Mouse (Mus musculus): ENCODE results near the gene Spocd1. TPM values are rescaled to one million over a fixed set of nuclear protein-coding genes. Genes with fewer than 3 reads are reported as not detected.

Spocd1 gene
- total and polyA plus RNA-seq, 3 experiments, result 0.04 to 0.07 TPM; not detected in 1

GRCm38 (mm10) chr4:130006533-130006932 lies 77.5 kb downstream of the Spocd1 start:
- in situ Hi-C loops (cut with MboI; ENCODE audit: low pct_ligation_motif_present, low pct_unique_long_range_greater_than_20kb, low sequenced_read_pairs), result no loop called here
- H3K4me3 ChIP-seq (replicated peaks in 1 of 3; ENCODE audit: low read depth in 2 of 3, low read length in 2 of 3, poor library complexity in 1 of 3), result no peak overlapping the region
- no peaks in the 10 kb centered on the region for H3K79me2 ChIP-seq (replicated peaks; ENCODE audit: control insufficient read depth, extremely low read depth, insufficient read depth, poor library complexity, severe bottlenecking)
- H3K4me1 ChIP-seq (ENCODE audit: control insufficient read depth in 1 of 2, insufficient read depth in 2 of 2), result no peaks in the 10 kb centered on the region
- dilution Hi-C loops (cut with MboI; ENCODE audit: extremely low pct_ligation_motif_present, extremely low pct_unique_long_range_greater_than_20kb, low sequenced_read_pairs), result no loop called here
- H3K27ac ChIP-seq (ENCODE audit: insufficient read depth, low read depth), result no peak overlapping the region
- H3K27me3 ChIP-seq (replicated peaks), result peaks cover 87% of the 10 kb centered on the region
- TF ChIP-seq MYC (IDR thresholded peaks at IDR 0.05; ENCODE audit: low read depth, low read length), result no peak
- no peak for TF ChIP-seq BHLHE40 (IDR thresholded peaks at IDR 0.05; ENCODE audit: low read depth, low read length)
- TF ChIP-seq CHD2 (IDR thresholded peaks at IDR 0.05; ENCODE audit: low read length), result no peak
- no peak for TF ChIP-seq IRF4 (IDR thresholded peaks at IDR 0.05; ENCODE audit: low read depth, low read length)
- no peak for TF ChIP-seq TBP (conservative IDR thresholded peaks at IDR 0.05; ENCODE audit: low read depth, low read length)
- no peak for TF ChIP-seq CTCF (conservative IDR thresholded peaks at IDR 0.05 in 1 of 2, IDR thresholded peaks at IDR 0.05 in 1 of 2; ENCODE audit: low read depth in 2 of 2, low read length in 2 of 2)
- TF ChIP-seq ZC3H11A (IDR thresholded peaks at IDR 0.05; ENCODE audit: low read depth, low read length), result no peak
- no peak for TF ChIP-seq MEF2A (IDR thresholded peaks at IDR 0.05; ENCODE audit: borderline replicate concordance, low read depth, low read length)
- TF ChIP-seq RAD21 (IDR thresholded peaks at IDR 0.05; ENCODE audit: low read depth, low read length), result no peak
- TF ChIP-seq NELFE (IDR thresholded peaks at IDR 0.05; ENCODE audit: low read depth, low read length), result no peak
- no peak for TF ChIP-seq POLR2AphosphoS2 (IDR thresholded peaks at IDR 0.05; ENCODE audit: low read depth, low read length)
- TF ChIP-seq UBTF (IDR thresholded peaks at IDR 0.05; ENCODE audit: low read depth, low read length), result no peak
- DNase-seq (ENCODE audit: extremely low read depth), result no peak
- H3K9ac ChIP-seq (ENCODE audit: insufficient read depth, low read depth), result no peak overlapping the region
- no peaks in the 10 kb centered on the region for H3K36me3 ChIP-seq (replicated peaks in 1 of 2; ENCODE audit: control insufficient read depth in 1 of 2, insufficient read depth in 1 of 2, low read length in 1 of 2)
- no peak overlapping the region for H3K4me2 ChIP-seq (ENCODE audit: insufficient read depth, low read depth, poor library complexity, severe bottlenecking)
- peaks cover 5% of the 10 kb centered on the region for H3K9me3 ChIP-seq (replicated peaks; ENCODE audit: low read length)

Other genes starting within 250 kb of the Spocd1 start
- gene Tmem39b, start 232.4 kb upstream of the Spocd1 start, total RNA-seq (2012; rRNA removed), result 11.3 and 11.9 TPM in 2 replicates
- 13.9 and 14.6 TPM in 2 replicates for gene Tmem39b, start 232.4 kb upstream of the Spocd1 start, total RNA-seq (2014; rRNA removed)
- gene Tmem39b, start 232.4 kb upstream of the Spocd1 start, polyA plus RNA-seq (2012; ENCODE audit: insufficient read length, low read depth), result 33.5 and 37.7 TPM in 2 replicates
- gene Khdrbs1, start 186.9 kb upstream of the Spocd1 start, total RNA-seq (2012; rRNA removed), result 58.6 and 65.9 TPM in 2 replicates
- gene Khdrbs1, start 186.9 kb upstream of the Spocd1 start, total RNA-seq (2014; rRNA removed), result 67.4 and 79.0 TPM in 2 replicates
- 125 TPM in 2 replicates for gene Khdrbs1, start 186.9 kb upstream of the Spocd1 start, polyA plus RNA-seq (2012; ENCODE audit: insufficient read length, low read depth)
- gene Ptp4a2, start 118.0 kb upstream of the Spocd1 start, total RNA-seq (2012; rRNA removed), result 113 and 163 TPM in 2 replicates
- gene Ptp4a2, start 118.0 kb upstream of the Spocd1 start, total RNA-seq (2014; rRNA removed), result 415 and 493 TPM in 2 replicates
- 327 and 467 TPM in 2 replicates for gene Ptp4a2, start 118.0 kb upstream of the Spocd1 start, polyA plus RNA-seq (2012; ENCODE audit: insufficient read length, low read depth)
- 0.04 and 0.08 TPM in 2 replicates for gene Adgrb2, start 55.6 kb downstream of the Spocd1 start, total RNA-seq (2012; rRNA removed)
- gene Adgrb2, start 55.6 kb downstream of the Spocd1 start, total RNA-seq (2014; rRNA removed), result not detected in 2 replicates
- gene Adgrb2, start 55.6 kb downstream of the Spocd1 start, polyA plus RNA-seq (2012; ENCODE audit: insufficient read length, low read depth), result not detected in 2 replicates
- 0.13 TPM in 1 of 2 replicates, not detected in the other for gene Col16a1, start 118.6 kb downstream of the Spocd1 start, total RNA-seq (2012; rRNA removed)
- gene Col16a1, start 118.6 kb downstream of the Spocd1 start, total RNA-seq (2014; rRNA removed), result not detected in 2 replicates
- not detected in 2 replicates for gene Col16a1, start 118.6 kb downstream of the Spocd1 start, polyA plus RNA-seq (2012; ENCODE audit: insufficient read length, low read depth)
- 31.4 and 32.5 TPM in 2 replicates for gene Pef1, start 173.3 kb downstream of the Spocd1 start, total RNA-seq (2012; rRNA removed)
- gene Pef1, start 173.3 kb downstream of the Spocd1 start, total RNA-seq (2014; rRNA removed), result 26.2 and 26.5 TPM in 2 replicates
- 34.2 and 38.6 TPM in 2 replicates for gene Pef1, start 173.3 kb downstream of the Spocd1 start, polyA plus RNA-seq (2012; ENCODE audit: insufficient read length, low read depth)
- not detected in 2 replicates for gene Hcrtr1, start 210.1 kb downstream of the Spocd1 start, total RNA-seq (2012; rRNA removed)
- not detected in 2 replicates for gene Hcrtr1, start 210.1 kb downstream of the Spocd1 start, total RNA-seq (2014; rRNA removed)
- gene Hcrtr1, start 210.1 kb downstream of the Spocd1 start, polyA plus RNA-seq (2012; ENCODE audit: insufficient read length, low read depth), result not detected in 2 replicates
- not detected in 2 replicates for gene Tinagl1, start 245.9 kb downstream of the Spocd1 start, total RNA-seq (2012; rRNA removed)
- gene Tinagl1, start 245.9 kb downstream of the Spocd1 start, total RNA-seq (2014; rRNA removed), result not detected in 2 replicates
- gene Tinagl1, start 245.9 kb downstream of the Spocd1 start, polyA plus RNA-seq (2012; ENCODE audit: insufficient read length, low read depth), result not detected in 2 replicates

Data from CH12.LX (cell line).